Mouse (Mus musculus) adrenal gland, postnatal 14 days (tissue): ENCODE measurements around the gene Dchs2. TPM values are rescaled to one million over a fixed set of nuclear protein-coding genes. Genes with fewer than 3 reads are reported as not detected.

ENCODE experiments used
- DNase-seq: peaks from one replicate; pipeline ENCODE4 v3.0.0; 2021; ENCODE audit warnings: mixed read lengths
- total RNA-seq: library from RNA; stranded (reverse); gene quantifications from 2 replicates; pipeline ENCODE4 v1.2.3, GENCODE M21; 2021

Gene Dchs2
- total RNA-seq, 1 experiment from 2014 or later: 1.3 TPM

DNA sequence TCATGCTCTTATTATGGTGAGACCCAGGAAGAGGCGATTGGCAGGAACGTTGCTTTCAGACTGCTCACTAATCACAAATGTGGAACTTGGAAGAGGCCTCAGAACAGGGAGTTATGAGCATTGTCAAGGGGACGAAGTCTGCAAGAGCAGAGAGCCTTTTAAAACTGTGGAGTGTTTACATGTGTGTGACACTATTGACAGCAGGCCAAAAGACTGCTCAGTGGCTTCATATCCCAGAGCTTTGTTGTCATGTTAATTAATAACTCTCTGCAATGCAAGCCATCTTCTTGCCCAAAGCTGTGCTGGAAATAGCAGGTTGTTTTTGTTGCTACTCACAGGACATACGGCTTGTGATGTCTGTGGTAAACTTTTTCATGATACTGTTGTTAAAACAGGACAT lies 27.9 kb downstream of the Dchs2 start:
- DNase-seq: peak; percentile 12

DNA sequence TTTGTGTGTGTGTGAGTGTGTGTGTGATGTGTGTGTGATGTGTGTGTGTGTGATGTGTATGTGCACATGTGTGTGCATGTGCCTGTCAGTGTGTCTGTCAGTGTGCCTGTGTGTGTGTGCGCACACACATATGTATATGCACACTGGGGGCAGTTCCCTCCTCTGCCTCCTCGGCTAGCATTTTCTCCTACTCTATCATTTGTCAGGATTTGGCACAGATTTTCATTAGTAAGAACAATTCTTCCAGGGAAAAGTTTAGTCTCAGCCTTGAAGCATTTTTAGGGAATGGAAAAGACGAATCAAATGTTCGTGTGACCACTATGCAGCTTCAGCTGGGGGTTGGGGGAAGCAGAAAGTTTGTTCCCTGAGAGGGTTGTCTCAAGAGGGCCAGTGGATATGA lies 28.4 kb downstream of the Dchs2 start:
- DNase-seq: no peak

DNA sequence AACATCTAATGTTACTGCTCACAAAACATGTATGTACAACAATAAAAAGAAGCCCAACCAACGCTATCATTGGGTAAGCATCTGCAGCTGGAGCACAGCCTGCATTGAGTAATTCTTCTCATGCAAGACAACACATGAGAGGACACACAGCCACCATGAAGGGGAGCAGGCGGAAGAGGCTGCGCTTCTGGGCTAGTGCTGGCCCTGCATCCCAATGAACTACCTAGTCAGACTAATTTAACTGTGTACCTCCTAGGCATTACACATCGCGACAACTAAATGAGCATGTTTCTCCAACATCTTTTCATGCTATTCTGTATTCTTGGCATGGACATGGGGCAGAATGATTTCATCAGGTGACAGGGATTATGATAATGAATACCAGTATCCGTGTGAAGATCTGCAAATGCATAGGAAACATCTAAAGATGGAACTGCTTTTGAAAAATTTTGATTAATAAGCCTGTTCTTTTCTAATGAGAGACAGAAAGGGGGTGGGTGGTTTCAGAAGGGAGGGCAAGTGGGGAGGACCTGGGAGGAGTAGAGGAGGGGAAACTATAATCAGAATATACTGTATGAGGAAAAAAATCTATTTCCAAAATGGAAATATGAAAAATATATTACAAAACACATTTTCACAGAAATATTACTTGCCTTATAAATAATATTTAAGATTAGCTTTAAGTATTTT lies 33.9 kb downstream of the Dchs2 start:
- no peak for DNase-seq

DNA sequence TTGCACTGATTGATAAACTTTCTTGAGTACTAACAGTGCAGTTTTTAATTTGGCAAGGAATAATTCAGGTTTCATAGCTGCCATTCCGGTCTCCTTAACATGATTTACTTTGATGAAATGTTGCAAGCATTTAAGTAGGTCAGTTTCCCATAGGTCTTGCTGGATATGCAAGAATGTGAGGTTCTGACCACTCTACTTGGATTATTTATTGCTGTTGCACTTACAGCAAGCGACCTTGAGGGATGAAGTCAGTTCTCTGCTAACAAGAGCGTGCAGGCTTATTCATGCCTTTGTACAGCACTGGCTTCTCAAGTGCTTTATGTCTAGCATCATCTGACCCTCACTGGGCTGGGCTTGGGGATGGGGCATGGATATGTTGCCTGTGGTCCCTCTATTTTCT lies 35.9 kb downstream of the Dchs2 start:
- peak; percentile 33 for DNase-seq

DNA sequence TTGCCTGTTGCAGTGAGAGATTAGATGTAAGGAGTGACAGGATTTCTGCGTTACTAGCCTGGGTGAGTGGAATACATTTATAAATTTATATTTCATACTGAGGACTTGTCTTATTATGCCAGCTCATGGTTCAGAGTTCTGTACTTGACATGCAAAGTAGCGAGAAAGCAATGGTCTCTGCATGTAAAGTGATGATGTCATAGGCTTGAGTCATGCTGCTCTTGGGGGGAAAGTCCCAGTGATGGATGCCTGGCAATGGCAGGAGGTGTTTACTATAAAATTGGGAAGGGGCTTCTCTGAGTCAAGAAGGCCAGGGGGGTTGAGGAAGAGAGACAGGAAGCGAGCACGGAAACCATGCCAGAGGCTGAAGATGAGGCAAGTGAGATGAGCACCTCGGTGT lies 57.8 kb downstream of the Dchs2 start:
- DNase-seq: no peak

DNA sequence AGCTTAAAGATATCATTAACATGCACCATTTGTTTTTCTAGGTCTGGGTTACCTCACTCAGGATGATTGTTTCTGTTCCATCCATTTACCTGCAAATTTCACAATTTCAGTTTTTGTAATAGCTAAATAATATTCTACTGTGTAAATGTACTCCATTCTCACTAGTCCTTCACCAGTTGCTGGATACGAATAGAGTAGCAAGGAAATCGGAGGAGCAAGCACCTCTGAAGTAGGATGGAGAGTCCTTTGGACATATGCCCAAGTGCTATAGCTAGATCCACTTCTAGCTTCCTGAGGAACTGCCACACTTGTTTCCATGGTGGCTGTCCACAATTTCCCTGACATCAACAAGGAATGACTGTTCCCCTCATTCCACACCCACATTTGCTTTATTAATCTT lies 63.5 kb downstream of the Dchs2 start:
- DNase-seq: no peak

DNA sequence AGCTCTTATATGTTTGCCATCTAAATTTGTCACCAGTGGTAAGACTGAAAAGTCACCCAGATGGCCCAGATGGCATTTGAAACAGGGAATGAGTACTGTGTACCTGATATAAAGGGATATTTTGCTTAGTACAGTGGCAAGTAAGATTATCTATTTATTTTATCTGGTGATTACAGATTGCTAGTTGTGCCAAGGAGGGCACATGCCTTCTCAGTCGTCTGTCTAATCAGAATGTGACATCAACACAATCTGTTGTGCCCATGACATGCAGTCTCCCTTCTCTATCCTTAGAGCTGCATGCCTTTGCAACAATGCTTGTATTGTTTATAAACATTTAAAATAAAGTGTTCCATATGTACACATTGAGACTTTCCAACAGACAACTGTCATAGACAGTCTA lies 64.7 kb downstream of the Dchs2 start:
- DNase-seq: no peak

DNA sequence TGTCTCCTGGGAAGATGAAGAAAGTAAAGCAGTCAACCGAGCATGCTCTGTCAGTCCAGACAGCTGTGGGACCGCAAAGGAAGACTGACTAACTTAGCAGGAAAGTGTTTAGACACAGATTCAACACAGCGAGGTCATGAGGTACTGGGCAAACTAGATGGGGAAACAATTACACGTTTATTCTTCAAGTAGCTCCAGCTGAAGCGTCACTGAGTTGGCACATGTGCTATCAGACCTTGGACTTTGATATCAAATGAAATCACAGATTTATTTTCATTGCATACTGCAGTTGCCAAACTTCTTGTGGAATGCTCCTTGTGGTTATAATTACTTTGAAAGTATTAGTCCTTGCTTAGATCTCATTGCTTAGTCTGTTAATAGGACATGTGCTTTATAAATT lies 67.2 kb downstream of the Dchs2 start:
- DNase-seq: peak; percentile 62

DNA sequence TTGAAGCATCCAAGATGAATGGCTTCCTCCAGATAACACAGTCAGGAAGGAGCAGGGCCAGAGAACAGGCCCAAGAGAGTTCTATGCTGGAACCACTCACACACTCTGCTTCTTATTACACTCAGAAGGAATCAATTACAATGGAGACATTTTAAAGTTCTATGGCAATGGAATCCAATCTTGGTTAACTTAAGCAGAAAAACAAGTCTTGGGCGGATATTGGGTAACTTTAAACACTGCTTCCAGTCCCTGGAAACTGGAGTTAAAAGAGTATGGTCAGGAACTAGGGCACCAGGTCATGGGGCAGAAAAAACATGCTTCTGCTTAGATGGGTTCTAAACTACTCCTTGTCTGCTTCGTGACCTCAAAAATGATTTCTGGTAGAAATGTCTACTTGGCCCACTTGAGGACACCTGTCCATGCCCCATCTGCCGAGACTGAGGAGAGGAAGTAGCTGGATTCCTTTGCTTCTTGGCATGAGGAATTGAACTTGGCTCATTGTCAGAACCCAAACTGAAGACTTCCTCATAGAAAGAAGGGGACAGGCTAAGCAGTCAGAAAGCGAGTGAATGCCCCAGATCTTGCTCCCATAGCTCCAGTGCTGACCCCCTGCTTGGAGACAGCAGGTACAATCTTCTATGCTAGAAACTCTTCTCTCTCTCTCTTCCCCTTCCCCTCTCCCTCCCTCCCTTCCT lies 73.7 kb downstream of the Dchs2 start:
- DNase-seq: no peak

DNA sequence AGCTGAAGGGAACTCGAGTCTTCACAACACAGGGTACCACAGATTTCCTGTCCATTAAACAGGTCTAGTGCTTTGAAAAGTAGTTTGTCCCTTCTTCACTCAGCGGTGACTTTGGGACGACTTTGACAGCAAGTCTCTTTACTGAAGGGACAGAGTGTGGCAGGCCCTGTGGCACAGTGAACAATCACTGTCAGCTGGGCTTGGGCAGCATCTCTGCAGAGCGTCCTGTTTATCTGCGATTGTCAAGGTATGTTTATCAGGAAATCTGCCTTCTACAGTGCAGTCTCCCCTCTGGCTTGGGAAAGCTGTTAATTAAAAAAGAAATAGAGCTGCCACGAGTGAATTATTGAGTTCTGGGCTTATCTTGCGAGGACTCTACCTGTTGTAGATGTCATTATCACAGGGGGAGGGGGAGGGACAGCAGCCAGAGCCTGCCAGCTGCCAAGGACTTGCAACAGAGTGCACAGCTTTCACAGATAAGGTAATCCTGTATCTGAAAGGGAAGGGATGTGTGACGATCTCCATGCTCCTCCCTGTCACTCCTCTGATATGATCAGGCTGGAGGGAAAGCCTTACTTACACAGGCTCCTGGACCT lies 77.4 kb downstream of the Dchs2 start:
- no peak for DNase-seq

DNA sequence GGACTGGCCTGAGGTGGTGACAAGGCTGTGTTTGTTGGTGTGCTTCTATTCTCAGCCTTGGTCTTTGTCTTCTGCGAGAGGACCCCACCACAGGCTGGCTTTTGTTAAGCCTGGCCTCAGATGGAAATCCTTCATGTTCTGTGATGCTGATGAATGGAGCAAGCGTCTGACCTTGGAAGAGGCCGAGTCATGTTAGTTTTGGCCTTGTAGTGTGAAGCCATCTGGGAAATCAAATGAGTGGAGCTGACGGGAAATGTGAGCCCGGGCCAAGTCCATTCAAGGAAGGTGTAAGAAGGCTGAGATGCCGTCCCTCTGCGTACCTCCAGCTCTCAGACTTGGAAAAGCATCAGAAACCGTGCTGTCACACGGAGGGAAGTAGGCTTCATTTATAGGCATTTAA lies 81.9 kb downstream of the Dchs2 start:
- peak; percentile 77 for DNase-seq

DNA sequence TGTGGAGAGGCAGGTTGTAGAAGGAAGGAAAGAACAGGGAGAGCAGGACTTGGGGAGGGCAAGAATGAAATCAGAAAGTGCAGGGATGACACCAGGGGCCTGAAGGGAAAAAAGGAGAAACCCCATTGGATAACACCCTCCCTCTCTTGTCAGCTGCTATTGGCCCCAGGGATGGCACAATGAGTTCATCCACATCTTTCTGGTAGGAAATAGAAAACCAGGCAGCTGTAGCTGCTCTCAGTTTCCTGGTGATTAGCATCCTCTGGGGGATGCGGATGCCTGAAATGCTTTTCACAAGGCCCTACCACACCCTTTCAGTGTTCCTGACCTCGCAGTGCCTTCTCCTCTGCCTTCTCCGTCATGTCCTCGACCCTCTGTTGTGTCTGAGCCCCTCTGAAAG lies 82.5 kb downstream of the Dchs2 start:
- no peak for DNase-seq

DNA sequence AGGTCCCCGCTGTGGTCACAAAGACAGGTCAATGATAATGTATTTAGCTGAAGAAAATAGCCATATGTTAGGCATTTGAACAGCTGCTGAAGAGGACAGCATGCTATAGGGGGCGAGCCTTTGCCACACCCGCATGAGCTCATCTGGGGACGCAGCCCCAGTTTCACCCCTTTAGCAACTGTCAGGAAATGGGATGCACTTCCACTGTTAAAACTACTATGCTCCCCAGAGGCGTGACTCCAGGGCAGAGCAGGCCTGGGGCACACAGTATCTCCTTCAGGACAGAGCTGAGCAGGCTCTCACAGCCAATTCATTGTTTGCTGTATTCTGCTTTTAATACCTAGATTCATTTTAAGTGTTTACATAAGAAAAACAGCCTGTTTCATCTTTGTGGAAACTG lies 84.2 kb downstream of the Dchs2 start:
- no peak for DNase-seq

DNA sequence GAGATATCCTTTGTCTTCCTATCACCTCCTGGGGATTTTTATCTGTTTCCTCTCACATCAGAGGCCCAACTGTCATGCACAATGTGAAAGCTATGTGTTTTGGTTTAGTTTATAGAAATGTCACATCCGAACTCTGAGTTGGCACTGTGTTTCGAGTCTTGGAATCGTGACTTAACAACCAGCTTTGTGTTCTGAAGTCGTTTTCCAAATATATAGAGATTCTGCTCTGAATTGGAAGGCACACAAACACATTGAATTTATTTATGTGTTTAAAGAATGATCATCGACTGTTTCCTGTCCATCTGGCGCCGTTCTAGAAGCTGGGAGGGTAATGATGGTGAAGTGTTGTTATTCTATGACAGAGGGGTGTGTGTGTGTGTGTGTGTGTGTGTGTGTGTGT lies 84.8 kb downstream of the Dchs2 start:
- DNase-seq: no peak

DNA sequence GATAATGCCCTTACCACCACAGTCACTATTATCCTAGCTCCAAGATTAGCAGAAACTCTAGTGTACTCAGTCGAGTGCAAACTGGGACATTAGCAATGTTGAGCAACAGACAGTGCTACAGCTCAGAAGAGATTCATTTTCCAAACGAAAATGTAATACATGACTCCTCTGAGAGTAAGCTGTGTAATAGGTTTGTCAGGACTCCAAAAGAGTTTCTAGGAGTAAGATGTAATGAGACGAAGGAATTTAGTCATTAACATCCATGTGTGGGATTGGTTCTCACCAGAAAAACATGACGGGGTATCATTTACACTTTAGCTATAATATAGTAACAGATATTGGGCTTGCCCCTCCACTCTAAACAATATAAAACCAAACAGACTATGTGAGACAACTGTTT lies 90.3 kb downstream of the Dchs2 start:
- DNase-seq: no peak

DNA sequence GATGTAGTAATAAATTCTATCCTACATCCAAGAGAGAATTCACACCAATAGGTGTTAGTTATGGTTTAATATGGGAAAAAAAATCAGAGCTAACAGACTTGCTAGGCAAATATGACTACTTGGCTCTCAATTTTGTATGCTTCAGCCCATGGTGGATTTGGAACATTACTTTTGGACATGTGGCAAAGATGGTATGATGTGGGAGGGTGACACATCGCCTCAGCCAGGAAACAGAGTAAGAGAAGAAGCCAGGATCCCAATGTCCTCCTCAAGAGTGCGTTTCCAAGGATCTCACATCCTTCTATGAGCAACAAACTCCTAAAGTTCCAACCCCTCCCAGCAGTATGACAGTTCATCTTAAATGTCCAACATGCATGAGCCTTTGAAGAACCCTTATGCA lies 92.4 kb downstream of the Dchs2 start:
- DNase-seq: no peak

DNA sequence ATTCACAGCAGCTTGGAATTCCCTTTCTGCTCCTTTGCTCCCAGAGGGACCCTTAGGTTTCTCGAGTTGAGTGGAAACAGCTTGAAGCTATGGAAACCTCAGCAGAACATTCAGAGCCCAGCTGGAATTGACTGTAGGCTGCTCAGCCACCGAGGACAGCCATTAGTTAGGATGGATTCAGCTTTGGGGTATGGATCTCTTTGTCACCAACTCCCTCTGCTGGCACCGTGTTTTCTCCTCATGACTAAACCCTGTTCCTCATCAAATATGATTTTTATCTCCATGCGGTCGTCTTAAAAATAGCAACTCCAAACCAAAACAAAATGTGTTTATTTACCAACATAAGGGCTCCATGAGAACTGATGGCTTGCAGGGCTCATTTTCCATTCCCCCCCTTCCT lies 94.4 kb downstream of the Dchs2 start:
- peak; percentile 66 for DNase-seq

DNA sequence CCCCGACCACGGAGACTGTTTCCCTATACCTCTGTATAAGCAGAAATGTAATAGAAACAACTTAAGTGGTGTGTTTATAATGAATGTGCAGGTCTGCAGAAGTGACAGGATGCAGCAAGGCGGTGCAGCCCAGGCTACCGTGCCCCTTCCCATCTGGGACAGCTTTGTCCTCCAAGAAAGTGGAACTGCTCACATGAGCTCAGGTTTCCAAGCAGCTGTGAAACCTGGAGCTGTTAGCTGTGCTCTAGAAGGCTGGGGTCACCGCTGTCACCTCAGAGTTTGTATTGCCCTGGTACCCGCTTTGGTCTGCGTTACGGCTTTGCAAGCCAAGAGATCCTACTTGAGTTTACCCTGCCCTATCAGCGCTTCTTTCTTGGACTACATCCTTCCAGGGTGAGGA lies 100.6 kb downstream of the Dchs2 start:
- DNase-seq: no peak

DNA sequence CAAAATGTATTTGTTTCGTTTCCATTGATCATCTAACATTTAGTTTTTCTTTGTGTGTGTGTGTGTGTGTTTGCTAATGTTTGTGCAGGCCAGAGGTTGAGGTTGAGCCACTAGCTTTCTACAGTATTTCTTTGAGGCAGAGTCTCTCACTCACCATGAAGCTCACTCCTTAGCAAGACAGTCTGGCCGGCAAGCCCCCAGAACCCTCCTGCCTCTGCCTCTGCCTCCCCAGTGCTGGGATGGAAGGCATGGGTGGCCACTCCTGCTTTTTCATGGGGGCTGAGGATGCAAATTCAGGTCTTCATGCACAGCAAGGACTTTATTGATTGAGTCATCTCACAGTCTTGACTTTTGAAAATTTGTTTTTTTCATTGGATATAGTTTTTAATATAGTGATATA lies 102.6 kb downstream of the Dchs2 start:
- no peak for DNase-seq

DNA sequence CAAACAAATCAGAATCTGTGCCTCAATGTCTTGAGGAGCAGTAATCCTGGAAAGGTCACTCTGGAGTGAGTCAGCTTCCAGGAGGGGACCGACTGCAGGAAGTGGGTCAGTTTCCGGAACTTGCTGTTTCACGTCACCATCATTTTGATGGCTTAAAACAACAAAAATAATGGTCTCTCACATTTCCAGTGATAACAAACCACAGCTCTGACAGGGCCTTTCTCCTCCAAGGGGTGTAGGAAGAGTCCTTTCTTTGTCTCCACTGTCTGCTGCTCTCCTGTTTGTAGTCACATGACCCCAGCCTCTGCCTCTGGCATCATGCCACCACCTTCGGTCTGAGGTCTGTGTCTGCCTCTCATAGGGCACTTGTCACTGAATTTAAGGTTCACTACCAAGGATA lies 106.7 kb downstream of the Dchs2 start:
- peak; percentile 37 for DNase-seq

DNA sequence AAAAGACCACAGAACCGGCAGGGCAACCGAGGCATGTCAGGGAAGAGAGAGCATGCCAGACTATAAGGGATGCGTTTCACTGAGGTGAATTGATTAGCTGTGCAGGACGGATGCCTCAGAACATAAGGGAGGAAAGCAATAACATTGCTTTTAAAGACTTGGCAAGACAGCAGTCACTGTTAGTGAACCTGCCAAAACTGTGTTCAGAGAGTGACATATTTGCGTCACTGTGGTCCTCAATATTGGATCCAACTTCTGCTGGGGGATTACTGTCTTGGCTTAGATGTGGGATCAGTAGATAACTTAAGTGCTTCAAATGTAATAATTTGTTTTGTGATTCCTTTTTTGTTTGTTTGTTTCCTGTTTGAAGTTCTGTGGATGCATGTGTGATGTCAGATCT lies 107.3 kb downstream of the Dchs2 start:
- DNase-seq: no peak

DNA sequence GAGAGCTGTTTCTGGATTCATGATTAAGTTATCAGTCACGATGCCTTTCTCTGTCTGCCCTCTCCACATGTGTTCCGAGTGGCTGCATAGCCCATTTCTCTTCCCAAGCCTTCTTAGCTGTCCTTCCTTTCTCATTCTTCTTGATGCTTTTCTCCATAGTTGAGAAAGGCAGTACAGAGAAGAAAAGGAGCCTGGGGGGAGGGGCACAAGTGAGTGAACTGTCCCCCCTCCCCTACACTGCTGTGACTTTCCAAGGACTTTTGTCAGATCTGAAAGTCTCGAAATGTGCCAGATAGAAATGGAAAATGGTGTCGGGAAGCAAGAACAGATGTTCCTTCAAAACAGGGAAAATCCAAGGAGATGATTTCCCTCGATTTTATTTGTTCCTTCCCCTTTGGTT lies 118.8 kb downstream of the Dchs2 start:
- DNase-seq: peak; percentile 21

DNA sequence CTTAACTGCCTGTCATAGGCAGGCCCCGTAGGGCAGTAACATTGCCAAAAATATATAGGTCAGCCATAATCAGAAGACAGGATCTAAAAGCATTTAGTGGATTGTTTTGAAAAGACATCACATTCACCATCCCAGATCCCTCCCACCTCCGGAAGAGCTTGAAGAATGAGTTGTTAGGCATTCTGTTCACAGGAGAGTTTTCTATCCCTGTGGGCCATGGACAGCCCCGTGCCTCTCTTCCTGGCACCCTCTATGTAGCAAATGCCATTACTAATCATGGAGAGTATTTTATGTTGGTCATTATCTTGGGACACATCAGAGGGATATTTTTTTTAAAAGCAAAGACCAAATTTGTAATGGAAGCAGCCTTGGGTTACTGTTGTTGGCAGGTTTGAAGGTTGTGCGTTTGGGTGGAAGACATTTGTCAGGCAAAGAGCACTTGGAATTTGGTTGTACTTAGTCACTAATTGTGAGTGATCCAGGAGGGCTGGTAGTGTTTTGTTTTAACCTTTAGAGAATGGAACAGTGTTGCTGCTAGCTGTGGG lies 122.3 kb downstream of the Dchs2 start:
- DNase-seq: peak; percentile 58

DNA sequence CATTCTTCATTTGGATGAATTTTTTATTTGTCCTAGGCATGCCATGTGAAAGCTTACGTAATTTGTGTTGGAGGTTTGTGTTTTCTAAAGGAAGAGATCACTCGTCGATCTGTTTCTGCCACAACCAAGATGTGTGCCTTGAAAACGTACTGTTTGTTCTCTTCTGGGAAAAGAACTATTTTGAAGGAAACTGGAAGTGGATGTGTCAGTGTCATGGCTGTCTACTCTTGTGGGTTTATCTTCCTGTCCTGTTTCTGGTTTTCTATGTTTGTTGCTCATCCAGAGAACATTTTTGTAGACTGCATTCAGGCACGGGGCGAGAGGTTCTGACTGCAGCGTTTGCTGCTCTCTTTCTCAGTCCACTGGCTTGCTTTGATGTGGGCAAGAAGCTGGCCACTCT lies 124.2 kb downstream of the Dchs2 start:
- DNase-seq: no peak
